Mouse (Mus musculus): ENCODE data around the gene Cnn3.

Cnn3 gene

GRCm38 (mm10) chr3:121418850-121419435 is 7.4 kb upstream of the Cnn3 start:
- DNase-seq (ENCODE audit: low read depth), result no peak

GRCm38 (mm10) chr3:121422405-121422804 is 3.9 kb upstream of the Cnn3 start:
- DNase-seq (ENCODE audit: low read depth), result no peak

GRCm38 (mm10) chr3:121426621-121427519 is 573 bp downstream of the Cnn3 start:
- no peak for DNase-seq (ENCODE audit: low read depth)

GRCm38 (mm10) chr3:121427520-121427908 is 1.2 kb downstream of the Cnn3 start:
- DNase-seq (ENCODE audit: low read depth), result no peak

GRCm38 (mm10) chr3:121428230-121428629 is 1.9 kb downstream of the Cnn3 start:
- DNase-seq (ENCODE audit: low read depth), result no peak

GRCm38 (mm10) chr3:121428696-121429259 is 2.5 kb downstream of the Cnn3 start:
- DNase-seq (ENCODE audit: low read depth), result no peak

- no peak for DNase-seq (ENCODE audit: low read depth)
Measured at GRCm38 (mm10) chr3:121429469-121429868, 3.2 kb downstream of the Cnn3 start.

GRCm38 (mm10) chr3:121430289-121430936 is 4.1 kb downstream of the Cnn3 start:
- no peak for DNase-seq (ENCODE audit: low read depth)

GRCm38 (mm10) chr3:121433359-121433758 is 7.1 kb downstream of the Cnn3 start:
- no peak for DNase-seq (ENCODE audit: low read depth)

- DNase-seq (ENCODE audit: low read depth), result no peak
Measured at GRCm38 (mm10) chr3:121433968-121434533, 7.8 kb downstream of the Cnn3 start.

GRCm38 (mm10) chr3:121435296-121435695 is 9.0 kb downstream of the Cnn3 start:
- no peak for DNase-seq (ENCODE audit: low read depth)

- no peak for DNase-seq (ENCODE audit: low read depth)
Measured at GRCm38 (mm10) chr3:121437070-121437469, 10.8 kb downstream of the Cnn3 start.

- DNase-seq (ENCODE audit: low read depth), result no peak
Measured at GRCm38 (mm10) chr3:121437996-121438395, 11.7 kb downstream of the Cnn3 start.

- no peak for DNase-seq (ENCODE audit: low read depth)
Measured at GRCm38 (mm10) chr3:121439623-121440161, 13.4 kb downstream of the Cnn3 start.

- DNase-seq (ENCODE audit: low read depth), result no peak
Measured at GRCm38 (mm10) chr3:121441504-121441903, 15.2 kb downstream of the Cnn3 start.

- no peak for DNase-seq (ENCODE audit: low read depth)
Measured at GRCm38 (mm10) chr3:121442288-121442687, 16.0 kb downstream of the Cnn3 start.

GRCm38 (mm10) chr3:121443861-121444271 is 17.6 kb downstream of the Cnn3 start:
- peak; percentile 54 for DNase-seq (ENCODE audit: low read depth)

GRCm38 (mm10) chr3:121444414-121444813 is 18.1 kb downstream of the Cnn3 start:
- no peak for DNase-seq (ENCODE audit: low read depth)

GRCm38 (mm10) chr3:121446454-121446853 is 20.2 kb downstream of the Cnn3 start:
- DNase-seq (ENCODE audit: low read depth), result no peak

- no peak for DNase-seq (ENCODE audit: low read depth)
Measured at GRCm38 (mm10) chr3:121448029-121448468, 21.8 kb downstream of the Cnn3 start.

GRCm38 (mm10) chr3:121448606-121449005 is 22.3 kb downstream of the Cnn3 start:
- no peak for DNase-seq (ENCODE audit: low read depth)

GRCm38 (mm10) chr3:121449527-121449926 is 23.2 kb downstream of the Cnn3 start:
- peak; percentile 25 for DNase-seq (ENCODE audit: low read depth)

Measured in 416B (cell line).